Mouse (Mus musculus) spleen, postnatal 4 days (tissue): ENCODE results near the gene Rnase11.

Experiments used
- DNase-seq, 2 experiments: peaks; one replicate each; pipeline ENCODE4 v3.0.0; 2022; ENCODE audit warnings: low spot score in 2 of 2

Rnase11 gene

GRCm38 (mm10) chr14:51008781-51009180, 41.2 kb downstream of the Rnase11 start:
- DNase-seq: no peak

DNA sequence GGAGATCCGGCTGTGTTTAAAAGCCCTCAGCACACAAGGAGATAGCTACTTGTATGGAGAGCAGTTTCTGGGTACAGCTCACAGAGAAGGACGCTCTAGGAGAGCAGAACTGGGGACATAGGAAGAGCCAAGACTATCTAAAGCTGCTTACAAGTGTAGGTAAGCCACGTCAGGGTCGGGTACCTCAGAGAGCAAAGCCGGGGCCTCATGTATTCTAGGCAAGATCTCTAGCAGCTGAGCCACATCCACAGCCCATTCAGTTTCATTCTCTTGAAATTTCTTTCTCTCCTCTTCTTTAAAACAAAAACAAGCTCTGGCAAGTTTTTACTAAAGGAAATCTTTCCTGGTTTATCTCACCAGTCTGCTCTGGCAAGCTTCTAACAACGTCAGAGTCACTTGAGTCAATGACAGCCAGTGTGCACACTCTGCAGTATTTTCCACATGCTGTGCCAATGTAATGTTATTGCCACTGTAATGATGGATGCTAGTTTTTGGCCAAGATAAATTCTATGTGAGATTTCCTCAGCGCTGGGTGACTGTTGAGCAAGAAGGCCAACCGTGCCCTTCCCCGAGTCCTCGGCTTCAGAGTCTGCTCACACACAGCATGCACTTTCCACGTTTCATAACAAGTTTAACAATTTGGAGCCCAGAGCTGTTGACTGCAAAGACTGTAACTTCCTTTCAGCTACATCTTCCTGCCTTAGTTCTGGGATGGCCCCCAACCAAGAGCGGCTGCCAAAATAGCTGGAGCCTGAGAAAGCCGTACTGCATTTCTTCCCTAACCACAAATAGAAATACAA, 41.8 kb downstream of the Rnase11 start:
- no peak for DNase-seq

DNA sequence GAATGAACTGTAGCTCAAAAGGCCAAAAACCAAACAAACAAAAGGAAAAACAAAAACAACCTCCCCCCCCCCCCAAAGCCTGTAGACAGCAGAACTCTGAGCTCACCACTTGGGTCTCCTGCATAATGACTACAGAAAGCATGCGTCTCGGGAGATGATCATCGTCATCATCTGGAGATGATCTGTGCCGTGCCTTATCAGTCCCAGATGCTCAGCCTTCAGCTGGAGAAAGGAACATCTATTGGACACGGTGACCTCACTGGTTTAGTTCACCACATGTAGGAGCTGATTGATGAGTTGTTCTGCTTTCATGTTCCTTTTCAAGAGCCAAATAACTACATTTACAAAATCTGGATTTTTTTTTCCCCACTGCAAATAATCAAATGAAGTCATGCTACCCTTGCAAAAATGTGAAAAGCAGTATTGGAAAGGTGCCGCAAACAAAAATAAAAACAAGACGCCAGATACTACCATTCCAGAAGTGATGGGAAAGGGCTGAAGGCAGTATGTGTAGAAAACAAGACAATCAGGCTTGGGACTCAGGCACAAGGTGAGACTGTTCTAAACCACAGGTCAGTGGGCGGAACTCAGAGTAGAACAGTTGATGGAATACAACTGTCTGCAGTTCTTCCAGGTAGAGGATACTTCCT, 42.7 kb downstream of the Rnase11 start, which contains the start of gene Rnase10:
Rnase10 (plus strand) TSS at position 600 of the 650 bp plus-strand sequence.
- DNase-seq: no peak
